Mouse (Mus musculus) testis, adult 2 months (tissue): Measurements from ENCODE around the gene Ltv1.

ENCODE experiments used
- CTCF ChIP-seq: fragments of 200-500 bp; IDR thresholded peaks from 2 replicates; pipeline ENCODE4 v1.5.1; 2012; ENCODE audit warnings: low read depth, mild to moderate bottlenecking, inconsistent platforms, low read length, moderate library complexity; ENCODE audit not compliant: control insufficient read depth, insufficient read depth, insufficient replicate concordance
- POLR2A ChIP-seq: fragments of 200-500 bp; IDR thresholded peaks from 2 replicates; pipeline ENCODE4 v1.6.1; 2012; ENCODE audit warnings: low read depth, mild to moderate bottlenecking, inconsistent platforms, low read length, moderate library complexity; ENCODE audit not compliant: control insufficient read depth

DNA sequence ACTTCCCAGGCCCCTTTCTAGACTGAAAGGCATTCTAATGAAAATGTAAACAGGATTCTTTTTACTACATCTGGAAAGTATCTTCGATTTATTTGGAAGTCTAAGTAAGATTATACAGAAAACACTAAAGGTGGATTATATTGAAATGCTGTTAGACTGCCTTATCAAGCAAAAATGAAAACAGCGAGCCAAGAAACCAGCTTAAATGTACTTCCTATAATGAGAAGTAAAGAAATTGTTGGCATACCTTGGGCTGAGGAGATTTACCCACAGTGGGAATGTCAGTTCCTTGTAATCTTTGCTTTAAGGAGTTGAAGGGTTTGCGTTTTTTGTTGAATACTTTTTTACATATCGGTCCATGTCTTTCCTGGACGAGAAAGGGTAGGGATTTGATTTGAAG, 24.5 kb downstream of the Ltv1 start:
- no peak for TF ChIP-seq CTCF
- TF ChIP-seq POLR2A, result no peak
